Mouse (Mus musculus) right cerebral cortex, postnatal 36 days (tissue): ENCODE measurements at regions not wholly inside any gene's neighbourhood (a gene's known extent, or its start where the extent isn't known, plus 50 kb on each side); places are given as distances from the start of the nearest gene placed in this dataset.

ENCODE experiments used
- DNase-seq, 2 experiments: peaks; one replicate each; pipeline ENCODE4 v3.0.0; 2022; ENCODE audit warnings: low spot score in 2 of 2, mixed read lengths in 1 of 2

DNA sequence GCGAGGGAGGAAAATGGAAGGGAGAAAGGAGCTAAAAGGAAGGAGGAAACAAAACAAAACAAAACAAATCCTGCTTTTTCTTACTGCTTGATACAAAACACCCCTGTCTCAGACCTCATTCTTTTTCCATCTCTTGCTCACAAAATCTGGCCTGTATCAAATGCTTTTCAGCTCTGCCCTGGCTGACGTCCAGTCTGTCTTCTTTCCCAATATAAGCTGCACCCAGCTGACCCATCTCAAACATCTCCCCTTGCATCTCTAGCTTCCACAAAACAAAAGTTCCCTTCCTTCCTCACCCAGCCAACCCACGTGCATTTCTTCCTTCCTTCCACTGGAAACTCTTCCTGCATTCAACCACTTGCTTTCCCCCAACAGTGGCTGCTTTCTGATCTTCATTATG, 183.1 kb upstream of the Usp25 start:
- no peak for DNase-seq

DNA sequence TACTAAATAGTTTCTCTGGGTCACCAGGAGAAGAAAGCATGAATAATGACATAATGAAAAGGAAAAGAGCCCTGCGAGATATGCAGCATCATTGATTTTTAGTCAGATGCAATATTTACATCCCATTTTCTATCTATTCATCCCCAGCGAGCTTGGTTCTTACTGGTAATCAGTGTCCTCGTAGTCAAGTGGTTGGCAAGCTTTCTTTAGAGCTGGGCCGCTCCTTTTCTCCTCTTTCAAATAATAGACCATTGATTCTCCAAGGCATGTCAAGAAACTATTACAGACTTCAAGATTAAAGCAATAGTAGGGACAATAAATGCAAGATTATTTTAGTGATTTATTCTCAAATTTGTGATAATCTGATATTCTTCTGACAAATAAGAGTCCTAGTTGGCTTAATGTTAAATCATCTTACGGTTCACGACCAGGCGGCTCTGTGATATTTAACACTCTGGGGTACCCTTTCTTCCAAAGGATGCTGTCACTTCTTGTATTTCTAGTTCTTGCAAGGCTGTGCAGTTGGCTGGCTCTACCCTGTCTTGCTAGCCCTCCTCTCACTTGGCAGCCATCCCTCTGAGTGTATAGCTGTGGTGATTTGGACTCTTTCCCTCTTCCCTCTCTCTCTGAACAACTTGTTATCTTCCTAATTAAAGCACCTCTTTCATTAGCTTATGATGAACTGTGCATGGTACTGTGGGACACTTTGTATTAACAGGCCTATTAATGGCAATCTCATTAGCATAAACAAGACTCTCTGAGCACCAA, 185.6 kb upstream of the Usp25 start:
- DNase-seq, result peak in 1 of 2 experiments; percentile 21

DNA sequence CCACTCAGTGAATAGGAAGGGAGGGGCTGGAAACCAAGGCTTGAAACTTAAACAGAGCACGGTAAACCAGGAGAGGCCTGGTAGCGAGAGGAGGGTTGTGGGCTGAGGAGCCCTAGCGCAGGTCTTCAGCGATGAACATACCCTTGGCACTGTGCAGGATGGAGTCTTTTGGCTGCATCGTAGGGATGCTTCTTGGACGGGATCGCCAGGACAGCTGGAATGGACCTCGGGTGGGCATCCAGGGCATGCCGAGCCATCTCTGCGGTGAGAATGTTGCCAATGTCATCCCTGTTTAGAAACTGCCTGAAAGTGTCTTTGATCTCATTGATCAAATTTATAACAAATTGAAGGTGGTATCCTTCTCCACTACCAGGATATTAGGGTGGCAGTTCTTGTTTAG, 192.2 kb upstream of the Usp25 start:
- no peak for DNase-seq

DNA sequence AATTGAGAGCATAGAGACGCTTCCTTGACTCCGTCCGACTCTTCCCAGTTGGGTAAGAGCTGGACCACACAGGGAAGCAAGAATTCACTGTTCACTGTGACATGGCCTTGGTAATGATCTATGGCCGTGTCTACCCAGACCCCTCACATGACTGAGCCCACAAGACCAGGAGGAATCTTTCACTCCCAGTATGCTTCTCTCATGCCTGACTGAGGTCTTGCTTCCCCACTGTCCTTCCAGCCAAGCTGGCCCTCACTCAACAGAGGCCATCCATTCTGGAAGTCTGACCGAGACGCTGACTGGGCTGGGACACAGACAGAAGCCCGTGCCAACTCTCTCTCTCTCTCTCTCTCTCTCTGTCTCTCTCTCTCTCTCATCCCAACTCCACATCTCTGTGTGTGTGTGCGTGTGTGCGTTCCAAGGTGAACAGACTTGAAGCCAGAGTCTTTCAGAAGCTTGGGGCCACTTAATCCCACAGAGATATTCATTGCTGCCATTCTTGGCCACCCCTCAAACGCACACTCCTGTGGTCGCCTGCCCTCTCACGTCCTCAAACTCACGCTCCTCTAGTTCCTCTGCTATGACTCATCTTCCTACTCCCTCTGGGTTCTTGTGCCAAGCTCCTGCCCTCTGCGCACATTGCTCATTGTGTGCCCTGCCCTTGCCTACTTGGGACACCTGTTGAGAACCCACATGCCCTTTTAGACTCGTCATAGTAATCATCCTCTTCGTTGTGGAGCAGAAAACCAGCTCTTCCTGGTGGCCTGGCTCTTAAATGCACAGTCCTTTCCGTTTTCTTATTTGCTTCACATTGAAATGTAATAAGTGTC, 197.2 kb upstream of the Usp25 start:
- no peak for DNase-seq

DNA sequence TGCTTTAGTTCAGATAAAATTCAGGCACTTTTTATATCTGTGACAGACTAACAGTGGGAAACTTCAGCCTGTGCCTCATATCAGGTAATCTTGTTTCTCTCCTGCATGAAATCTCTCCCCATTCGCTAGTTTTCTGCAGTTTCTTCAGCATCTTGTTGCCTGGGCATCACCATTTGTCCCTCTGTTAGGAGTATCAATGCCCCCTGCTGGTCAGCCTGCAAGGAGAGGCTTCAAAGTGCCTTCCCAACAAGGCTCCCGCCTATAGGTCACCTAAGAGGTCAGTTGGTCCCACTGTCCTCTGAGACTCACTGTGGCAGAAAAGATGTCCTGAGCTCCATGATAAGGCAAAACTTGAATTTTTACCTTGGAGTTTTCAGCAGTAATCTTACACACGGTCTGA, 209.8 kb upstream of the Usp25 start:
- DNase-seq, result no peak

DNA sequence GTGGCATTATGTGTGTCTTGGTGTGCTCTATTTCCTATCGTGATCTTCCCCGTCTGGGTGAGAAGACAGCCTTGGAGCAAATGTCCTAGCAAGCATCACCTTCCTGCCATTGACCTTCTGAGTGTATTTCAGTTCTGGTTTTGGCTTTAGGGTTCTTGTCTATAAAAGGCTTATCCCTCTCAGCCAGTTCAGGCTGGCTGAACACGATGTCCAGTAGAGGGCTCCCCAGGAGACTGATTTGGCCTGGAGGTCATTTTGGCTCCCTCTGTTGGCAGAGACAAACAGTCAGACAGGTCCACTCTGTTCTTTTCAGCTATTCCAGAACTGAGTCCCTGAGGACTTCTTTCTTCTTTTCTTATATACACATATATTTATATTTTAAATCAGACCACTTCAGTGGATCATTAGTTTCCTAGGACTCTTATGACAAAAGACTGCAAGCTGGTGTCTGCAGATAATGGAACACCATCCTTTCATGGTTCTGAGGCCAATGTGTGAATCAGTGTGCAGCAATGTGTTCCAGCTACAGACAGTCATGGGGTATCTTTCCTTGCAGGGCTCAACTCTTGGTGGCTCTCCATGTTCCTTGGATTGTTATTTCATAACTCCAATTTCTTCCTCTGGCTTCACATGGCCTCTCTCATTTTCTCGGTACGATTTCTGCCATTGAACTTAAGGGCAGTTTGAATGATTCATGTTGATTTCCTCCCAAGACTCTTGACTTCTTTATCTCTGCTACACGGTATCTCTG, 226.9 kb upstream of the Usp25 start:
- DNase-seq, result no peak

DNA sequence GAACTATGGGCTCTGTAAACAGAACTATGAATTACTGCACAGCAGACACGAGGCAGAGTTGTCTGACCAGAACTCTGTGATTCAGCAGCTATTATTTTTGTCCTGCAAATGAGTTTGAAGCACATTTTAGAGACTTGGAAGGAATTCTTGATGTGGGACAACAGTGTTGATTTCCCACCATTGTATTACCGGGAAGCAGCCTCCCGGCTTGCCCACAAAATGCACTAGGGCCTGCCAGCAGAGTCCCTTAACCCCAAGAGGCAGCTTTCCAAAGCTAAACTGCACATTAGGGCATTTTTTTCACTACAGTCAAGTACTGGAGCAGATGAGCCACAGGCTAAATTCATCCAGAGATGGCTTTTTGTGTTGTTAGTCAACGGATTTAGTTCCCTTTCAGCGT, 230.8 kb upstream of the Usp25 start:
- no peak for DNase-seq

DNA sequence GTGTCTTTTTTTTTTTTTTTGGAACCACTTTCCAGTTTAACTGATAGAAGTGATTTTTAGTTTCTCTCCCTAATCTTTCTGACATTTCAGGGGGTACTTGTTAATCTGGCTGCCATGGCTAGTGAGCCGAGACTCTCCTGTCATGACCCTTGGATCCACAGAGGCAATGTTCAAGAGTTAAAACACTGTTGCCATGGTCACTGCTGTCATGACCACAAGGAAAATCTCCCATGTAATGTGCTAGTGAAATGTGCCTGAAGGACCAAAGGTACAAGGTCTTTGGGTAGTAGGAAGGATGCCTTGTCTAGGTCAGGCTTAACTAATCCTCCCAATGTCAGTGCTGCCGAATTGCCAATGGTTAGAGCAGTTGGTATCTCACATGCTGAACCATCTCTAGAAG, 237.7 kb upstream of the Usp25 start:
- DNase-seq, result no peak

DNA sequence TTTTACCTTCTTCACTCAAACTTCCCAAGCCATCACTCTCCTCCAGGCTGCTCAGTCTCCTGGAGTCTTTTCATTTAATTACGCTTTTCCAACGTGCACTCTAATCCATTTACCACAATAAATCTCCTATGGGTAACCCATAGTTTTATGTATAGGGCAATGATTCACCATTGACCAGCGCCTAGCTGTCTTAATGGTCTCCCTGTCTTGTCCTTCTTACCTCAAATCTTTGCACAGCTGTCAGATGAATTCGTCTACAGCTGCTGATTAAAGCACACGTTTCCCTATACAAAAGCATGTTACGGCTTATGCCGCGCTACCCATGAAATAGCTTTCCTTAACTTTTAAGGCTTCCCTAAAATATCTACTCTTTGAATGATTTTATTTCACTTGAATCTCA, 239.5 kb upstream of the Usp25 start:
- DNase-seq, result no peak

DNA sequence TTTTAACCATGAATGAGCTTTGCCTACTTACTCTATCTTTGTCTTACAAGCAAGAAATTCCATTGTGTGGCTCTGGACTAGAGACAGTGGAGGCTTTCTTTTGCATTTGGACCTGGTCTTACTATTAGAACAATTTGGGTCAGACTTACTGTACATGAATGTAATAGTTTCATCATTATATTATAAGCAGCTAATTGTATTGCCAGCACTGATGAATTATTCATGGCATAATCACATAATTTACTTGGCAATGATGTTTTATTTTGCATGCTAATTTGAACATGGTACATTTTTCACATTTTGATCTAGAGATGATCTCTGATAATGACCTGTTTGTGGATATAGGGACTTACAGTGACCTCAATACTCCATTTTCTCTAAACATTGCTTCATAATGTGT, 240.0 kb upstream of the Usp25 start:
- no peak for DNase-seq

DNA sequence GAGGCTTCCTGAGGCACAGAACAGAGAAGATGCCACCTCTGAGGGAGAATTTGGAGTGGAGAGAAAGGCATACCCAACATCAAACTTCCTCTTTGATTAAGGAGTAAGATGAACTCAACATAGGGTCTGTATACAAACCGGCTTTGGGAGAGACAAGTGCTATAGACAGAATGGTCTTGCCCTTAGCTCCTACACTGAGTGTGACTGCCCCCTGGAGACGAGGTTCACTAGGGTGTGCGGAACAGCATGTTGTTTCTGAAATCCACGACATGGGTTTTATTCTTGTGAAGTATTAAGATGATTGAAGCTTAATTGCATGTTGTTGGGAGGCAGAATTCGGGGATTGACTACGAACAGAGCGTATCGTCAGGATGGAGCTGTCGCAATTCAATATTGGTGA, 244.9 kb upstream of the Usp25 start:
- DNase-seq, result no peak

DNA sequence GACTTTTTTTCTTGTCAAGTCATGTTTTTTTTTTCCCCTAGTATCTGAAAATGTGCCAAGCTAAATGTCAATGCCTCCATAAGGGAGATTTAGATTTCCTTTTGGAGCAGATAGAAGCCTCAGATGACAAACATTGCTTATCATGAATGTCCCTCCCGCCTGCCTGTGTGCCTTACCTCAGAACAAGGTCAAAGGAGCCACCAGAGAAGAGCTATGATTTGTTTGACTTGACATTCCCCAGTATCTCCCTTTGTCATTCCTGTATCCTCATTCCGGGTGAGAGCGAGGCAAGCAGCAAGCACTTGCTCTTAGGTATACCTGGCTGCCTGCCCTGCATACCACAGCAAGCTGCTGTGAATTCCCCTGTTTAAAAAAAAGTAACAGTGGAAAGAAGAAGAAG, 246.9 kb upstream of the Usp25 start:
- no peak for DNase-seq

DNA sequence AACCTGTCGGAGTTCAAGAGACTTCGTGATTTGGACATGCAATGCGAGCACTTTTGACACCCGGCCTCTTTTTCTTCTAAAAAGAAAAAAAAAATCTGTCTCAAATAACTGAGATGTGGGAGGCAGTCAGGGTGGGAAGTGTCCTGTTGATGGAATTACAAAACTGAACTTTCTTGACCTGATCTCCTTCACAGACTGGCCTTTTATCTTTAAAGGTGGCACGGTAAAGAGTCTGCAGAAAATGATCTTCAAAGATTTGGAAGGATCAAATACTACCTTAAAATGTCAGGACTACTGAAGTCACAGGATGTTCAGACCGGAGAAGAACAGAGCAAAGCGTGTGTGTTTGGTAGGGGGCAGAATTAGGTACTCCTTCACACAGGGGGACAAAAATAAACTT, 248.0 kb upstream of the Usp25 start:
- DNase-seq, result no peak

DNA sequence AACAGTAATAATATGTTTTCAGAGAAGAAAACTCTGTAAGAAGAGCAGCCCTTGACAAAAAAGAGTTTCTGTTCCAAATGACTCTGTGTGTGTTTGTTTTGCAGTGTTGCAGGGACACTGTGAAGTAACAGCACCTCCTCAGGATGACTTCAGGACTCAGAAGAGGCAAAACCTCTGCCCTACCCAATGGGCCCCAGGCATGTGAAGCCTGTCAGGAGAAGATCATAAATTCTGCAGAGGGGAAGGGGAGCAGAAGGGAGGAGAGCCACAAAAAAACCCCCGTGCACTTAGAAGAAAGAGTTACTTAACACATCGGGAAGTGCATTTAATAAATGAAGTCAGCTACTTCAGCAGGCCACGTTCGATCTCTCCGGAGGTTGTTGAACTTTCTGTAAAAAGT, 248.5 kb upstream of the Usp25 start:
- DNase-seq, result no peak

DNA sequence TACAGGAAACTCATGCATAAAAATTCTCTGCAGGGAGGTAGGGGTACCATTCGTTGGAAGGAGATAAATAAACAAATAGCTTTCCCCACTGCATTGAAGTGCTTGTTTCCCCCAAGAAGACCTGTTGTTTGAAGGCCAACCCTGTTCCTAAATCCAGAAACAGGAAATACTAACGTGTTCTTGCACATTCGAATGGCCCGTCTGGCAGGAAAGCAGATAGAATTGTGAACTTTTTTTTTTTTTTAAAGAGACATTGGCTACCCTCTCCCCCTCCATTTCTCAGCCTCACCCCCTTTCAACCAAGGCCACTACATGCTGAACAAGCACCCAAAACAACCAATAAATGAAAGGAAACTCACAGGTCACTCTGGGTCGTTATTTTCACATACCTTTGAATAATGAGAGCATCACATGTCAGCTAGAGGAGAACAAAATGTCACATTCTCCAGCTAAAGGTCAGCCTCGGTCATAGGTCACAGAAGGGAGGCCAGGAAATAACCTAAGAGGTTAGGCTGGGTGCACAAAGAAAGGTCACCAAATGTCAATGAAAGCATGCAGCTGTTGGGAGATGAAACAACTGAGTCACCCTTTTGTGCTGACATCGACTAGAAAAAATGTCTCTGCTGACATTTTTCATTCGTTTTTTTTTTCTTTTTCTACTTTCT, 250.8 kb upstream of the Usp25 start:
- no peak for DNase-seq

DNA sequence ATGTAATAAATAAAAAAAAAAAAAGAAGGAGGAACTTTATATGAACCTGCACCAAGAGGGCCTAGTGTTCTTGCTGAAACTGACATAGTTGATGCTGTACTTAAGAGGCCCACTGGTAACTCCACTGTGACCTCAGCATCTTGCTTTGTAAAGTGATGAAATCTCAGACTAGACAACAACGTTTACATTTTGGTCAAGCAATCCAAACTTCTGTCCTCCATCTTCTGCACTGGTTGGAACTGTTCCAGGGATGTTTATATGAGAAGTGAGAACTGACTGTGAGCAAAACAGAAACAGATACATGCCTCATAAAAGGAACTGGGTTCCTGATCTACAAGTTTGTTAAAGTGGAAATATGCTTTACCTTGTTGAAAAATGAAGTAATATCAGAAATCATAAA, 251.7 kb upstream of the Usp25 start:
- DNase-seq, result no peak

DNA sequence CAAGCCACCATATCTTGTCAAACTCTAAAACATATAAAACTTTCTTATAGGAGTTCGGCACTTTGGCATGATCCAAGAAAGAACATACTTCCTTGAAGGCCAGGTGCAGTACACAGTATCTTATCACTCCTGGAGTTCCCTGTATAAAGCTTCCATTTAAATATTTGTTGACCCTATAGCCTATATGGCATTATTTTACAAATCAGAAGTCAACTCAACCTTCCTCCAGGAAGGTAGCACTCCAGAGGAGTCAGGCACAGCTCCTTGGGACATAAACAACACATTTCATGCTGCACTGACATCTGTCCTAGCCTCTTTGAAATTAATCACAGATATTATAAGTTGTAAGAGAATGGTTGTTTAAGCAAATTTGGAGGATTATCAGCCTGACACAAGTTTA, 252.5 kb upstream of the Usp25 start:
- no peak for DNase-seq

DNA sequence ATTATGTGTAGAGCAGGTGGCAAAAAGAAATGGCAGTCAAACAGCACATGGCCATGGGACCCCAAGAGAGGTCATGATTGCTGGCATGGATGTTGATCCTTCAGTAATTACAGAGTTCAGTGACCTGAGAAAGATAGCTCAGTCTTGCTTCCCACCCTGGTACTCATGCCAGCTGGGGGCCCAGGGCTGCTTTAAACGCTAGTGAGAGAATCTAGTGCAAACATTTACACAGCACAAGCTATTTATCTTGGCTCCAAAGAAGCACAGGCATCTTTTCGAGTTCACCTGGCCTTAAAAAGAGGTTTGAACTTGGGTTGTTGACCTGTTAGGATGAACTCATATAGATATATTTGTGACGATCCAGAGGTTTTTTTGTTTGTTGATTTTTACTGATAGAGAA, 258.6 kb upstream of the Usp25 start:
- DNase-seq, result no peak

DNA sequence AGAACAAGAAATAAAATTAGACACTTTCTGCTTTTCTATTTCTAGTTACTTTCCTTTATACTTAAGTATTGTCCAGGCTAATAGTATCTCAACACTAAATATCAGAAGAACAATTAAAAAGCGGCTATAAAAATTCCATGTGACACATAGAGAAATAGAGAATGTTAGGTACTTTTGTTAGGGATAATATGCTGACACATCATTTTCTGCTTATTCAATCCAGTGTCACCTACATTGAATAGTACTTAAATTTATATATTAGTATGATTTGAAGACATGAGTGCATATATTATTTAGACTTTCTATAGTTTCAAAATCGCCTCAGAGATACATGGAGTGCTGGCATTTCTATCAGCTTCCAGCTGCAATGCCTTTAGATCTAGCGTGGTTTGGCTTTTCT, 267.1 kb upstream of the Usp25 start:
- DNase-seq, result no peak

DNA sequence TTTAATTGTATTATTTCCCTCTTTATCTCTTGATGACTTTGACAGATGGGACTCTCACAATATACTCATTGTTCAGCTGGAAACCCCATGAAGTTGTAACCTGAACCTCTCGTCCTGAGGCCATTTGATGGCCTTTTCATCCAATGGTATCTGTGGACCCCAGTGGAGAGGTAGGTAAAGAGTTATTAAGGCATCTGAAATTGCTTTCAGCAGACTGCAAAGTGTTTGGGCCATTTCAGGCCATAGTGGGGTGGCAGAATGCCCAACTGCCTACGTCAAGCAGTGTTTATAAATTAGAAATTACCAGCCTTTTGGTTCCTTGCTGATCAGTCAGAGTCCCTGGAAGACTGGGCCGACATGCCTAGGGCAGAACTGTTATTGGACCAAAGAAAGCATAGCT, 272.4 kb upstream of the Usp25 start:
- DNase-seq, result no peak

DNA sequence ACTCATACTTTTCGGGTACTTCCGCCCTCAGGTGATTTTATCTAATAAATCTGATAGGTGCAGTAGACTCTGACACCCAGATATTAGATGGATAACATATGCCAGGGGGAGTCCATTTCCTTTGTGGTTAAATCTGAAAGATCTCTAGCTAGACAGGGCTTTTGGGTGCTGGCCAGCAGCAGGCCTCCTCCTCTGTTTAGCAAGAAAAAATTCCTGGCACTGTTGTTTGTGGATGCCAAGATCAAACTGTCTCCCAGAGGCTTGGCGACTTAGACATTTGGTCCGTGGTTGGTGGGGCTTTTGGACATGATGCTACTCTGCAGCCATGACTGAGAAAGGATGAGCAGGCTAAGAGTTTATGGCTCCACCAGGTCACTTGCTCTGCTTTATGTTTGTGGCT, 287.5 kb upstream of the Usp25 start:
- DNase-seq, result no peak

DNA sequence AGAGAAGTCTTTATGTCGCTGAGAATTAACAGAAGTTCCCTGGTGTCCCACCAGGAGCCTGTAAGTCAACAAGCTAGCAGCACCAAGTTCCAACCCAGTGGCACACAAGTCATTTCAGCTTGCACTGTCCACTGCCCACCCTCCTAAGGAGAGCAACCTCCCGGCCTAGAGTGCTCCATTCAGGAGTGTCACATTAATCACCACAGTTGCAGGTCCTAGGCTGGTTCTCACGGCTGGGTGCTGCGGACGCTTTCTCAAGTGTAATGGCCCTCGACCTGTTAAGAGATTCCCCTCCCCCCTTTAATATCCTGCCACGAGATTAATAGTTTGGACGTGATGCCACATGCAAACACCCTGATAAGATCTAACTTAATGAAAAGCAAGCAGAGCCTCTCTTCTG, 288.2 kb upstream of the Usp25 start:
- DNase-seq, result no peak
